Mouse (Mus musculus): Measurements from ENCODE around the gene Tmcc2.
A peak's percentile ranks its signal among the peaks of the same experiment; 100 is the strongest.

Tmcc2 gene

GRCm38 (mm10) chr1:132390691-132391579 is at the start of gene Tmcc2:
Tmcc2 (minus strand) TSS chr1:132391281.
- peak; percentile 54 for DNase-seq (ENCODE audit: low read depth, low spot score)

GRCm38 (mm10) chr1:132437389-132437788 is 46.3 kb upstream of the Tmcc2 start:
- DNase-seq (ENCODE audit: low read depth, low spot score): no peak

GRCm38 (mm10) chr1:132436960-132437359 is 45.9 kb upstream of the Tmcc2 start:
- DNase-seq (ENCODE audit: low read depth, low spot score): no peak

- no peak for DNase-seq (ENCODE audit: low read depth, low spot score)
These were observed 45.4 kb upstream of the Tmcc2 start for GRCm38 (mm10) chr1:132436320-132436958.

- DNase-seq (ENCODE audit: low read depth, low spot score): no peak
These were observed 43.0 kb upstream of the Tmcc2 start for GRCm38 (mm10) chr1:132434032-132434431.

- DNase-seq (ENCODE audit: low read depth, low spot score): no peak
These were observed 42.3 kb upstream of the Tmcc2 start for GRCm38 (mm10) chr1:132433349-132433748.

- no peak for DNase-seq (ENCODE audit: low read depth, low spot score)
These were observed 40.6 kb upstream of the Tmcc2 start for GRCm38 (mm10) chr1:132431716-132432115.

GRCm38 (mm10) chr1:132430818-132431217 is 39.7 kb upstream of the Tmcc2 start:
- no peak for DNase-seq (ENCODE audit: low read depth, low spot score)

- DNase-seq (ENCODE audit: low read depth, low spot score): no peak
These were observed 34.5 kb upstream of the Tmcc2 start for GRCm38 (mm10) chr1:132425600-132425999.

- DNase-seq (ENCODE audit: low read depth, low spot score): no peak
These were observed 32.0 kb upstream of the Tmcc2 start for GRCm38 (mm10) chr1:132422912-132423696.

- DNase-seq (ENCODE audit: low read depth, low spot score): peak; percentile 53
These were observed 29.6 kb upstream of the Tmcc2 start for GRCm38 (mm10) chr1:132420662-132421061.

GRCm38 (mm10) chr1:132420206-132420605 is 29.1 kb upstream of the Tmcc2 start:
- DNase-seq (ENCODE audit: low read depth, low spot score): peak; percentile 67

GRCm38 (mm10) chr1:132417319-132418251 is 26.5 kb upstream of the Tmcc2 start, which contains the start of gene Dstyk:
Dstyk (plus strand) TSS chr1:132417555.
- peak; percentile 94 for DNase-seq (ENCODE audit: low read depth, low spot score)

GRCm38 (mm10) chr1:132416943-132417290 is 25.8 kb upstream of the Tmcc2 start:
- DNase-seq (ENCODE audit: low read depth, low spot score): no peak

GRCm38 (mm10) chr1:132416244-132416942 is 25.3 kb upstream of the Tmcc2 start:
- DNase-seq (ENCODE audit: low read depth, low spot score): peak; percentile 39

- peak; percentile 16 for DNase-seq (ENCODE audit: low read depth, low spot score)
These were observed 19.6 kb upstream of the Tmcc2 start for GRCm38 (mm10) chr1:132410657-132411056.

GRCm38 (mm10) chr1:132401843-132402242 is 10.8 kb upstream of the Tmcc2 start:
- DNase-seq (ENCODE audit: low read depth, low spot score): no peak

- no peak for DNase-seq (ENCODE audit: low read depth, low spot score)
These were observed 9.5 kb upstream of the Tmcc2 start for GRCm38 (mm10) chr1:132400538-132400937.

- peak; percentile 29 for DNase-seq (ENCODE audit: low read depth, low spot score)
These were observed 5.6 kb upstream of the Tmcc2 start for GRCm38 (mm10) chr1:132396705-132397104.

- no peak for DNase-seq (ENCODE audit: low read depth, low spot score)
These were observed 1.8 kb upstream of the Tmcc2 start for GRCm38 (mm10) chr1:132392872-132393271.
